Mouse (Mus musculus) hindbrain, embryonic 13.5 days (tissue): ENCODE measurements around the gene Ip6k1. TPM values are rescaled to one million over a fixed set of nuclear protein-coding genes. Genes with fewer than 3 reads are reported as not detected.

Source experiments
- ATAC-seq: fragments of 200-750 bp; cut with Nextera tagmentation; 2 replicates; pipeline ENCODE4 v1.8.0; 2017; ENCODE audit warnings: moderate TSS enrichment; ENCODE audit not compliant: low FRiP score
- H3K27ac ChIP-seq: fragments of 300-500 bp; sonication (generic); 2 replicates; pipeline ENCODE4 v1.5.1; 2015; ENCODE audit warnings: inconsistent platforms, mild to moderate bottlenecking, moderate library complexity
- H3K27me3 ChIP-seq: fragments of 300-500 bp; sonication (generic); 2 replicates; pipeline ENCODE4 v1.6.1; 2015; ENCODE audit warnings: mild to moderate bottlenecking, inconsistent platforms
- H3K36me3 ChIP-seq: fragments of 300-500 bp; sonication (generic); 2 replicates; pipeline ENCODE4 v1.6.1; 2015; ENCODE audit warnings: mild to moderate bottlenecking, inconsistent platforms
- H3K4me1 ChIP-seq: fragments of 300-500 bp; sonication (generic); replicated peaks from 2 replicates; pipeline ENCODE4 v1.6.1; 2015; ENCODE audit warnings: inconsistent platforms
- H3K4me2 ChIP-seq: fragments of 300-500 bp; sonication (generic); 2 replicates; pipeline ENCODE4 v1.6.1; 2015; ENCODE audit warnings: inconsistent platforms, mild to moderate bottlenecking, moderate library complexity
- H3K4me3 ChIP-seq: fragments of 300-500 bp; sonication (generic); 2 replicates; pipeline ENCODE4 v1.5.1; 2015; ENCODE audit warnings: mild to moderate bottlenecking, inconsistent platforms
- H3K9ac ChIP-seq: fragments of 300-500 bp; sonication (generic); 2 replicates; pipeline ENCODE4 v1.6.1; 2015; ENCODE audit warnings: mild to moderate bottlenecking, inconsistent platforms
- H3K9me3 ChIP-seq: fragments of 300-500 bp; sonication (generic); 2 replicates; pipeline ENCODE4 v1.6.1; 2016; ENCODE audit warnings: inconsistent platforms
- WGBS: fragments of 180-500 bp; shearing (Covaris S2); methylation state at CpG from one replicate; pipeline ENCODE4 v1.1.7; 2015; 5-methylcytosine and 5-hydroxymethylcytosine counted together
- polyA plus RNA-seq: library from polyadenylated mRNA; unstranded; fragments of >200 nt; fragmentation: Nextera tagmentation; extraction: Ambion mirVana; gene quantifications from 2 replicates; pipeline ENCODE4 v1.2.1, GENCODE M21; 2015

Ip6k1 gene
- polyA plus RNA-seq, 1 experiment from 2014 or later, result 103 TPM

- no peak overlapping the region for H3K4me2 ChIP-seq
- H3K9ac ChIP-seq, result no peak overlapping the region
- 94% methylated on average over 7 of the region's 7 CpGs for WGBS
- H3K4me1 ChIP-seq, result 0 out of 2 replicates have a peak, but pooled peaks cover 3% of the 10 kb centered on the region
- H3K4me3 ChIP-seq, result no peak overlapping the region
- ATAC-seq, result no peak
- no peaks in the 10 kb centered on the region for H3K27me3 ChIP-seq
- no peaks in the 10 kb centered on the region for H3K9me3 ChIP-seq
- no peak overlapping the region for H3K27ac ChIP-seq
- peaks cover 10% of the 10 kb centered on the region; the same call in 1 of the 2 replicates for H3K36me3 ChIP-seq
Observed at GRCm38 (mm10) chr9:107968531-107968930, 33.8 kb upstream of the Ip6k1 start.

- ATAC-seq, result no peak
- H3K27me3 ChIP-seq, result no peaks in the 10 kb centered on the region
- peaks cover 10% of the 10 kb centered on the region; the same call in 1 of the 2 replicates for H3K36me3 ChIP-seq
- no peak overlapping the region for H3K27ac ChIP-seq
- H3K4me1 ChIP-seq, result no peaks in the 10 kb centered on the region
- no peak overlapping the region for H3K4me2 ChIP-seq
- no peaks in the 10 kb centered on the region for H3K9me3 ChIP-seq
- no peak overlapping the region for H3K9ac ChIP-seq
- WGBS, result 94% methylated on average over 5 of the region's 5 CpGs
- no peak overlapping the region for H3K4me3 ChIP-seq
Observed at GRCm38 (mm10) chr9:107970311-107970710, 32.0 kb upstream of the Ip6k1 start.

GRCm38 (mm10) chr9:107971690-107972541 lies 30.4 kb upstream of the Ip6k1 start:
- peaks cover 10% of the 10 kb centered on the region; the same call in 1 of the 2 replicates for H3K36me3 ChIP-seq
- no peak overlapping the region for H3K4me3 ChIP-seq
- no peaks in the 10 kb centered on the region for H3K4me1 ChIP-seq
- no peaks in the 10 kb centered on the region for H3K27me3 ChIP-seq
- H3K27ac ChIP-seq, result no peak overlapping the region
- no peaks in the 10 kb centered on the region for H3K9me3 ChIP-seq
- H3K4me2 ChIP-seq, result no peak overlapping the region
- no peak for ATAC-seq
- no peak overlapping the region for H3K9ac ChIP-seq
- 86% methylated on average over 8 of the region's 8 CpGs for WGBS

- no peak for ATAC-seq
- no peak overlapping the region for H3K9ac ChIP-seq
- no peaks in the 10 kb centered on the region for H3K9me3 ChIP-seq
- no peaks in the 10 kb centered on the region for H3K27me3 ChIP-seq
- H3K4me3 ChIP-seq, result no peak overlapping the region
- H3K27ac ChIP-seq, result no peak overlapping the region
- peaks cover 6% of the 10 kb centered on the region; the same call in 1 of the 2 replicates for H3K36me3 ChIP-seq
- no peak overlapping the region for H3K4me2 ChIP-seq
- 85% methylated on average over 10 of the region's 10 CpGs for WGBS
- H3K4me1 ChIP-seq, result no peaks in the 10 kb centered on the region
Observed at GRCm38 (mm10) chr9:107974491-107975171, 27.7 kb upstream of the Ip6k1 start.

GRCm38 (mm10) chr9:107975399-107976386 lies 26.6 kb upstream of the Ip6k1 start, which contains the start of gene Uba7:
TSS of gene Uba7 (plus strand) at chr9:107975505.
- Histone ChIP-seq H3K4me2 (no peak within 1 kb of the TSS), H3K4me1 (no peaks in the 10 kb centered on the region), H3K36me3 (peaks cover 4% of the 10 kb centered on the region; the same call in 1 of the 2 replicates), H3K9ac (no peak within 1 kb of the TSS), H3K27me3 (no peaks in the 10 kb centered on the region), H3K4me3 (no peak within 1 kb of the TSS), H3K27ac (no peak within 1 kb of the TSS), H3K9me3 (no peaks in the 10 kb centered on the region)
- no peak for ATAC-seq
- WGBS, result 75% methylated on average over 12 of the region's 12 CpGs

- ATAC-seq, result no peak
- H3K36me3 ChIP-seq, result no peaks in the 10 kb centered on the region
- peaks cover 16% of the 10 kb centered on the region for H3K27me3 ChIP-seq
- no peak overlapping the region for H3K4me3 ChIP-seq
- no peaks in the 10 kb centered on the region for H3K9me3 ChIP-seq
- H3K4me1 ChIP-seq, result peaks cover 25% of the 10 kb centered on the region
- no peak overlapping the region for H3K9ac ChIP-seq
- WGBS, result 90% methylated on average over 12 of the region's 12 CpGs
- no peak overlapping the region for H3K27ac ChIP-seq
- no peak overlapping the region for H3K4me2 ChIP-seq
Observed at GRCm38 (mm10) chr9:107978815-107979214, 23.5 kb upstream of the Ip6k1 start.

GRCm38 (mm10) chr9:107981684-107982605 lies 20.4 kb upstream of the Ip6k1 start:
- no peak for ATAC-seq
- H3K9me3 ChIP-seq, result no peaks in the 10 kb centered on the region
- H3K27ac ChIP-seq, result peak overlapping the region; percentile 89
- peaks cover 45% of the 10 kb centered on the region for H3K4me1 ChIP-seq
- H3K4me2 ChIP-seq, result peak overlapping the region; percentile 87
- 60% methylated on average over 7 of the region's 7 CpGs for WGBS
- no peaks in the 10 kb centered on the region for H3K36me3 ChIP-seq
- H3K27me3 ChIP-seq, result peaks cover 32% of the 10 kb centered on the region
- no peak overlapping the region for H3K4me3 ChIP-seq
- peak overlapping the region; percentile 46; the same call in 1 of the 2 replicates for H3K9ac ChIP-seq

- H3K27ac ChIP-seq, result peak within 1 kb of the TSS; percentile 89
- peak within 1 kb of the TSS; percentile 87 for H3K4me2 ChIP-seq
- H3K4me1 ChIP-seq, result peaks cover 45% of the 10 kb centered on the region
- H3K36me3 ChIP-seq, result no peaks in the 10 kb centered on the region
- peak within 1 kb of the TSS; percentile 64 for H3K4me3 ChIP-seq
- WGBS, result 59% methylated on average over 14 of the region's 14 CpGs
- H3K27me3 ChIP-seq, result peaks cover 35% of the 10 kb centered on the region
- H3K9me3 ChIP-seq, result no peaks in the 10 kb centered on the region
- peak within 1 kb of the TSS; percentile 46 for H3K9ac ChIP-seq
- no peak for ATAC-seq
Observed at GRCm38 (mm10) chr9:107982681-107983346, 19.5 kb upstream of the Ip6k1 start, which contains the start of gene Gm20661. TSS of gene Gm20661 (plus strand) at chr9:107983058.

- peak overlapping the region; percentile 46; the same call in 1 of the 2 replicates for H3K9ac ChIP-seq
- WGBS, result 46% methylated on average over 4 of the region's 4 CpGs
- no peaks in the 10 kb centered on the region for H3K9me3 ChIP-seq
- H3K27me3 ChIP-seq, result peaks cover 35% of the 10 kb centered on the region
- no peak for ATAC-seq
- peaks cover 45% of the 10 kb centered on the region for H3K4me1 ChIP-seq
- H3K4me3 ChIP-seq, result peak overlapping the region; percentile 17
- peak overlapping the region; percentile 87 for H3K4me2 ChIP-seq
- peak overlapping the region; percentile 89 for H3K27ac ChIP-seq
- H3K36me3 ChIP-seq, result no peaks in the 10 kb centered on the region
Observed at GRCm38 (mm10) chr9:107983421-107983890, 18.8 kb upstream of the Ip6k1 start.

GRCm38 (mm10) chr9:107984052-107984753 lies 18.1 kb upstream of the Ip6k1 start:
- H3K27ac ChIP-seq, result peak overlapping the region; percentile 89
- H3K4me1 ChIP-seq, result peaks cover 45% of the 10 kb centered on the region
- peak overlapping the region; percentile 76 for H3K9ac ChIP-seq
- H3K4me3 ChIP-seq, result peak overlapping the region; percentile 64
- 73% methylated on average over 19 of the region's 19 CpGs for WGBS
- no peaks in the 10 kb centered on the region for H3K9me3 ChIP-seq
- H3K27me3 ChIP-seq, result peaks cover 35% of the 10 kb centered on the region
- peak overlapping the region; percentile 87 for H3K4me2 ChIP-seq
- ATAC-seq, result no peak
- no peaks in the 10 kb centered on the region for H3K36me3 ChIP-seq
